Mouse (Mus musculus): Measurements from ENCODE around the gene Cacna1c. TPM values are rescaled to one million over a fixed set of nuclear protein-coding genes. Genes with fewer than 3 reads are reported as not detected.

The Cacna1c gene
- 29.3 and 29.7 TPM in 2 replicates for polyA plus RNA-seq (2012; rRNA removed)

DNA sequence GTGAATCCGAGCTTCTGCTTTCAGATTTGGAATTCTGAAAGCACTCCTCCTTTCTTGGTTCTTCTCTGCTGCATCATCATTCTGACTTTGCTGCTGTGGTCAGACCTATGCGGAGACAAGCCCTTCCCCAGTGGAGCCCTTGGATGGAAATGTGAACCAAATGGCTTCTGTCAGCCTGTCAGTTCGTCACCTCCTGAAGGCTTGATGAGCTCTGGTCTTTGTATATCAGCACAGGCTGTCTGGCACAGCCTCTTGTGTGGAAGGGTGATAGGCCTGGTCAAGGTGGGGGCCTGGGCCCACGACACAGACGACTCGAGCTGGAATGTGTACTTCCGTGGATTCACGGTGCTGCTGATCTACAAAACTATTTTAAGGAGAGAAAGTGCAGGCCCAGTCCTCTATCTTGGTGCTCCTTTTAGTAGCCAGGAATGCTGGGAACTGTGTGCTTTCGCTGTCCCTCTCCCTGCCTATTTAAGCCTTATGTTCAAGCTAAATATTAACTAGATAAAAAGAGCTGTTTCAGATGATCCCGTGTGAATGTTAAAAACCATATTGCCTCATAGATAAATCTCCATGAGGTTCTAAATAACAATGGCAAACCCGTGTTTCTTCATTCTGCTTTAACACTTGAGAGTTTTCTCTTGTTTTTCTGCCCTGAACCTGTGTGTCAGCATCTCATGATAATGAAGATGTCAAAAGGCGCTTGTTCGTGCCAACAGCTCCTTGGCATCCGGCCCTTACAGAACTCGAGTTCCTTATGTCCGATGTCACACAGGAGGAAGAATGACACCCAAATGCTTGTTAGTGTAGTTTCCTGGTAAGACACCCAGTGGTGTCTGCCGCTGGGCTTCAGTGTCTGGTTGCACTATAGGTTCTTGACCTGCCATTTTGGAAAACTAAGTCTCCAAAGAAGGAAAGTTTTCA, at the start of gene Cacna1c:
TSS of gene Cacna1c (minus strand) at position 37 of the 924 bp plus-strand sequence.
- no peak for DNase-seq (ENCODE audit: extremely low spot score in 1 of 2, low spot score in 1 of 2)

- DNase-seq (ENCODE audit: extremely low spot score in 1 of 2, low spot score in 1 of 2): no peak
These were observed 44.9 kb upstream of the Cacna1c start for GRCm38 (mm10) chr6:119240871-119241705.

DNA sequence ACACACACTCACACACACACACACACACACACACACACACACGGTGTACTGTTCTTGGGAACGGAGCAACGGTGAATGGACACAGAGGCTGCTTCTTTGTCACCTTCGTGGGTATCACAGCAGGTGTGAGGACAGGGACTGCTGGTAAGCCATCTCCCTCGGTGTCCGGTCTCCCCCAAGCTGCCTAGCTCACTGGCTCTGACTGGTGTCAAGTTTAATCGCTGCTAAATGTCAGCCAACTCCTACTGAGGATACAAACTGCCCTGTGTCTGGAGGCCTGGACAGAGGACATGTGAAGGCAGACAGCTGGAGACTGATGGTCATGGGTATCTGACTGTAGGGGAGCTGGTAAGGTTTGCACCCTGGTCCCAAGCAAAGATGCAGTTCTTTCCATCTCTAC, 44.0 kb upstream of the Cacna1c start:
- DNase-seq (ENCODE audit: extremely low spot score in 1 of 2, low spot score in 1 of 2): no peak

- DNase-seq (ENCODE audit: extremely low spot score in 1 of 2, low spot score in 1 of 2): no peak
These were observed 43.3 kb upstream of the Cacna1c start for GRCm38 (mm10) chr6:119239341-119240005.

DNA sequence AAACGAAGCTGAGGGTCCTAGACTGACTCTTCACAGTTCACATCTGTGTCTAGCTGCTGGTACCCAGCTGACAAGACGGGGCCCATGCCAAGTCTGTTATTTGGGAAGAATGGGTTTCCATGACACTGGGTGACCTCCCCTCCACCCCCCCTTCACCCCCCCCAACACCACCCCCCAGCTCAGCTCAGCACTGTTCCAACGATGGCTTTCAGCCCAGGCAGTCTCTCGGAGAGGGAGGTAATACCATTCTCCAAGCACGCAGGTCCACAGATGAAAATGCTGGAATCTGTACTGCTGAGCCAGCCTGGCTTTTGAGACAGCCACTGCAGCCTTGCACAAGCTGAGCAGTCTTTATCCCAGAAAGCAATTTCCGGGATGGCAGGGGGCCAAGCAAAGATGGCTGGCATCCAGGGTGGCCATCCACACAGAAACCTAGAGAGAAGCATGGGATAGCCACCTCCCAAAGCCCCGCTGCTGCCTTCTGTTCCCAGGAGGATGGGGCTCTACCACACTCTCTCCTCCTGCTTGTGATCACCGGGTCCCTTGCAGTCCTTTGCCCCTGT, 41.3 kb upstream of the Cacna1c start:
- DNase-seq (ENCODE audit: extremely low spot score in 1 of 2, low spot score in 1 of 2): peak in 1 of 2 experiments; percentile 77

GRCm38 (mm10) chr6:119236241-119236640, 40.0 kb upstream of the Cacna1c start, which contains the start of gene Cacna2d4:
TSS of gene Cacna2d4 (plus strand) at chr6:119236526.
- no peak for DNase-seq (ENCODE audit: extremely low spot score in 1 of 2, low spot score in 1 of 2)

GRCm38 (mm10) chr6:119235441-119235840, 39.2 kb upstream of the Cacna1c start:
- DNase-seq (ENCODE audit: extremely low spot score in 1 of 2, low spot score in 1 of 2): no peak

DNA sequence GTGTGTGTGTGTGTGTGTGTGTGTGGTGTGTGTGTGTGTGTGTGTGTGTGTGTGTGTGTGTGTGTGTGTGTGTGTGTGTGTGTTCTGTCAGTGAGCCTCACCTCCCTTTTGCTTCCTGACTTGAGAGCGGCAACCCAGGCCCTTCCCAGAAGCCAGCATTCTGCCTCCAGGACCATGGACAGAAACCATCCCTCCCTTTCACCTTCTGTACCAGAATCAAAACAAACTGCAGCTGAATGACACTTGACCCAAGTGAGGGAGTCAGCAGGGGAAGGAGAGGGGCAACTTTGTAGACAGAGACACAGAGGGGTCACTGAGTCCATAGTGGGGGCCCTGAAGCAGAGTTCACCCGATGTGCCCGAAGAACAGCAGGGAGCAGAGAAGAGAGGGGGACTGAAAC, 36.8 kb upstream of the Cacna1c start:
- DNase-seq (ENCODE audit: extremely low spot score in 1 of 2, low spot score in 1 of 2): no peak

DNA sequence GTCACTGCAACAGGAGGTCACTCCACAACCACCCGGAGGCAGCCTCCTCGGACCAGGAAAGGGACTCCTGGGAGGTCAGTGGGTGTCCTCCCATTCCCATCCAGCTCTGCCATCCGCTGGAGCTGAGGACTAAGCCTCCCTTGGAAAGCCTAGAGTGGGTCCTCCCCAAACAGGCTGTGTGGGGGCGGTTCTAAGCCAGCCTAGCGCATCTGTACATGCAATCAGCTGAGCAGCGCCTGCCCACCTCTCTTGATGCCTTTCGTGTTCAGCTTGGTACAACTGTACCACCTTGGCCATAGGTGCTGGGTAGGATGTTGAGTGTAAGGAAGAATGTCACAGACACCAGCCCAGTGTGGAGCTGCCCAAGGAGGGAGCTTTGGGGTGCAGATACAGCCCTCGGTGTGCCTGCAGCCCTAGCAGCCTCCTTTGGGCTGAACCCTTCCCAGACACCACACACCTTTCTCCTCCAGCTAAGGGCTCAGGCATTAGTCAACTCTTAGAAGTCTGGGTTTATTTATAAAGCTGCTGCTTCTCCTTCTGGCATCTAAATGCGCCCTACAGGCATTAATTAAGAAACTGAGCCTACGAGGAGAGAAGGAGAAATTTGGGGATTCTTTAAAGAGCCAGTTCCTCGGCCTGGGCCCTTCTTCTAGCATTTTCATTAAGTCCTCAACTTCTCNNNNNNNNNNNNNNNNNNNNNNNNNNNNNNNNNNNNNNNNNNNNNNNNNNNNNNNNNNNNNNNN, 32.8 kb upstream of the Cacna1c start:
- DNase-seq (ENCODE audit: extremely low spot score in 1 of 2, low spot score in 1 of 2): peak in 1 of 2 experiments; percentile 63

DNA sequence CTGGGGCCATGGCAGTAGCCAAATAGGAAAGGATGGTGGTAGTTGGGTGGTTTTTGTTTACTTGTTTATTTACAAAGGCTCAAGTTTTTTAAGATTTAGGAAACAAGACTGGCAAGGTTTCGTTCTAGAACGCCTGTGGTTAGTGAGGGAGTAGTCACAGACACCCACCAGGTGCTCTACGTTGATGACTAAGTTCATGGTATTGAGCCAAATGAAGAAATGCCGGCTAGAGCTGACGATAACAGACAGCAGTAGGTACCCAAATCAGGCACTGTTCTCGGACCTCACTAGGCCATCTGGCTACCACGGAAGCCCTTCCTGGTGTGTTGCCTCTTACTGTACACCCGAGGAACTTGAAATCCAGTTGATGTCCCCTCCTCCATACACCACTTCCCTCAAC, 30.8 kb upstream of the Cacna1c start:
- DNase-seq (ENCODE audit: extremely low spot score in 1 of 2, low spot score in 1 of 2): no peak

GRCm38 (mm10) chr6:119225731-119226130, 29.5 kb upstream of the Cacna1c start:
- DNase-seq (ENCODE audit: extremely low spot score in 1 of 2, low spot score in 1 of 2): no peak

DNA sequence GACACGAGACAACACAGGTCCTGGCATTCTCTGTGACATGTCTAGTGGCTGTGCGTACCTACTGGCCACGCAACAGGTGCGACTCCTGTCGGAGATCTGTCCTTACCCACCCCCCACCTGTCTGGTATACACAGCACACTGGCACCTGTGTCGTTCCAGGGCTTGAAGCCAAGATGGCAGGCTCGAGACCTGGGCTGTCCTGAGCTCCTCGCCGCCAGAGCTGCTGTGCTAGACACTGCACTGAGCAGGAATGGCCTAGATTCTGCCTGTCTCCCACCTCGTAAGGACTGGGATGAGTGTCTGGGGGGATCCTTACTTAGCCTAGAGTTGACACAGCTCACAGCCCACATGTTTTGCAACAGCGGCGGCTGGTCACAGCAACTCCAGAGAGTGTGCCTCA, 29.0 kb upstream of the Cacna1c start:
- DNase-seq (ENCODE audit: extremely low spot score in 1 of 2, low spot score in 1 of 2): no peak

DNA sequence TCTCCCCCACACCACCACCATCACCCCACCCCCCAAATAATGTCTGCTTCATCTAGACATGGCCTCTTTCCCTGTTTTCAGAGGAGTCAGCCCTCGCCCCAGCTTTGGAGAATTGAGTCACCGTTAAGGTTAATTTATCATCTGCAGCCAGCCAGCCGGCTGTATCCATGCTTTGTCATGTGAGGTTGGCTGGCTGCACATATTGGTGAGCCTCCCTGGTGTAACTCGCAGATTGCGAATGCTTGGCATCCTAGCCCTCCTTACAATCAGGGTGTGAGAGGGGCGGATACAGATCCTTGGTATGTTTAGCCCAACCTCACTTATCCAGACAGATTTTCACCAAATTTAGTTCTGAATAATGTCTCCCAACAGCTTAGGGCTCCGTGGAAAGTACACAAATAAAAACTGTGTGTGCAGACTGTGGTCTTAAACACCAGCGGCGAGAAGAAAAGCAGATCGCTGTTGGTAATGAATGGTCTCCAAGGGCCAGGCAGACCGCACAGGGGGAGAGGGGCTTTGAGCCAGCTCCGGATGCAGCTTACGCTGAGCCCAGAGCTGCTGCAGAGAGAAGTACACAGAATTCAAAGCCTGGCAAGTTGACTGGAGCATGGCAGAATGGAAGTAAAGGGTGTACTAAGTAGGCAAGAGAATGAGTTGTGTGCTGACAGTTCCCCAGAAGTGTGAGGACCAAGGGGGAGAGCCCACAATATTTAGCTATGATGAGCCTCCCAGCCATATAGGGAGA, 28.4 kb upstream of the Cacna1c start:
- DNase-seq (ENCODE audit: extremely low spot score in 1 of 2, low spot score in 1 of 2): peak in 1 of 2 experiments; percentile 55

DNA sequence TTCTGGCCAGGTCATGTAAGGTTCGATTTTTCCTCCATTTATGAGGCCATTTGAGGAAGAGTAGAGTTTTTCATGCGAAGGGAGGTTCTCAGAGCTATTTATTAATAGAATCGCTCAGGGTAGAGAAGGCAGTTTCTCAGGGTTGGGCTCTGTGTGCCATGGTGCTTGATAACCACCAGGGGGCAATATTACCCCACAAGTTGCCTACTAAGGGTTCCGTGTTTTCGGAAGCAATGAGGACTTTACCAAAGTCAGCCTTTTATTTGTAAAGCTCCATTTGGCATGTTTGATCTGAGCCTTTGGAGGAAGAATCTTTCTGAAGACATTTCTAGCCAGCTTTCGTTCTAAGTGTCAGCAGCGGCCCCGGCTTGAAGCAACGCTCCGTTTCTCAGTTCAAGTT, 24.1 kb upstream of the Cacna1c start:
- DNase-seq (ENCODE audit: extremely low spot score in 1 of 2, low spot score in 1 of 2): peak in 1 of 2 experiments; percentile 93

DNA sequence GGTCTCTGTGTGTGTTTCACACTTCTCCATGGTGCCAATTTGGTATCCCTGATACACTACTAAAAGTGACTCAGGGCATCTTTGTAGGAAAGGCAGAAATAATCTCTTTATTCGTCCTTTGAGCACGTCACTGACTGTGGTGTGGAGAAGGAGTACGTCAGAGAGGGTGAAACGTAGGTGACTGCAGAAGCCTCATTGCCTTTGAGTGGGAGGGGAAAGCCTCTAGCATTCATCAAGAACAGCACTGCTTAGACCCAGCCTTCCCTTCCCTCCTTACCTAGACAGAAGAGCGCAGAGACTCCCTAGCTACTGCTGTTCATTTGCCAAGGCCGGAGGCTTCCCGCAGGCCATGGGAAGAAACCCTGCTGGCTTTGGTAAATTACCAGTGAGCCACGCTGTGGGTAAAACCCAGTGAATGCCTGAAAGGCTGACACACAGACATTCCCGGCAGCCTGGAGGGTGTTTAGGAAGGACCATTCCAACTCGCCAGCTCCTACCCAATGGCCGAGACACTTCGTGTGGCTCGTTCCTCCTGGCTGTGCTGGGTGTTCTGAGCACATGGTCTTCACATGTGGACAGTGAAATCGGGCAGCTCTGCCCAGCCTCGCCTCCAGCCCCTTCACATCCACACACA, 23.1 kb upstream of the Cacna1c start:
- peak in 1 of 2 experiments; percentile 41 for DNase-seq (ENCODE audit: extremely low spot score in 1 of 2, low spot score in 1 of 2)

DNA sequence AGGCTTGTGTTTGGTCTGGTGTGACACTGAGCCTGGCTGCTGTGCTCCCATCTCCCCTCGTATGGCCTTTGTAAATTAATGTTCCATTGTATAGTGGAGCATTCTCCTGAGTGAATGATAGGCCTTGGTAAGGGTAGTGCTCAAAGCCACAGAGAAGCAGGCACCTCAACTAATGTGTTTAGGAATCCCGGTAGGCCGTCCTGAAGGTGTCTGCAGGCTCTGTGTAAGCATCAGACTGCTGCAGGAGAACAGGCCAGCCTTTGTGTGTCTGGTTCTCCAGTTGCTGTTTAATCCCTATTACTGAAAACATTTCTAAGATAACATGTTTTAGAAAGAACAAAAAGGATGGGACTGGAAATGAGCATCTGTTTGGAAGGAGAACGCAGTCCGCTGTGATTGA, 22.4 kb upstream of the Cacna1c start:
- DNase-seq (ENCODE audit: extremely low spot score in 1 of 2, low spot score in 1 of 2): no peak

GRCm38 (mm10) chr6:119217661-119218060, 21.4 kb upstream of the Cacna1c start:
- DNase-seq (ENCODE audit: extremely low spot score in 1 of 2, low spot score in 1 of 2): no peak

DNA sequence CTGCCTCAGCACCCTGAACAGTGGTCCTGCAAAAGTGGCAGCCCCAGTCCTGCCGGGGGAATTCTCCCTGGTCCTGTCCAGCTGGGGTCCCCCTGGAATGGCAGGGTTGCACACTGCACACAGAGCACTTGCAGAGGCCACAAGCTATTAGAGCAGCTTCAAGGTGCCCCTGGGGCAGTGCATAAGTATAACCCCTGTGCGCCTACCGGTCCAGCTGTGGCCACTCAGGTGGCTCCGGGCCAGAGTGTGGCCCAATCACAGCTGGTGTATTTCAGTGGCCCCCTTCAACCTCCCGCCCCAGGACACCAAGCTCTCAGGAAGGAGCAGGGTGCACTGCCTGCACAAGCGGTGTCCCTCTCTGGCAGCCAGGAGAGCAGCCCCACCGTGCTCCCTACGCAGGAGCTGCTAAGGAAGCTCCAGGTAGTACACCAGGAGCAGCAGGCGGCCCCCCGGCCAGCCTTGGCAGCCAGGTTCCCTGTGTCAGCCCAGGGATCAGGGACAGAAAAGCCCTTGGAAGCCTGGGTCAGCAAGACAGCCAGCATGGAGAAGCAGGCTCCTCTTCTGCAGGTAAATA, 18.9 kb upstream of the Cacna1c start:
- no peak for DNase-seq (ENCODE audit: extremely low spot score in 1 of 2, low spot score in 1 of 2)
